Mouse (Mus musculus) heart, embryonic 11.5 days (tissue): ENCODE measurements around the gene Gm2a. TPM values are rescaled to one million over a fixed set of nuclear protein-coding genes. Genes with fewer than 3 reads are reported as not detected.

ENCODE experiments used
- ATAC-seq: fragments of 200-750 bp; cut with Nextera tagmentation; replicated peaks from 2 replicates; pipeline ENCODE4 v1.8.0; 2017; ENCODE audit warnings: moderate library complexity; ENCODE audit not compliant: insufficient number of reproducible peaks, low FRiP score, low TSS enrichment
- H3K27ac ChIP-seq: fragments of 300-500 bp; sonication (generic); 2 replicates; pipeline ENCODE4 v1.5.1; 2014; ENCODE audit warnings: mild to moderate bottlenecking, low read depth, low read length
- H3K27me3 ChIP-seq: fragments of 300-500 bp; sonication (generic); 2 replicates; pipeline ENCODE4 v1.6.1; 2014; ENCODE audit warnings: mild to moderate bottlenecking, low read length, mixed read lengths; ENCODE audit not compliant: control insufficient read depth, insufficient read depth
- H3K36me3 ChIP-seq: fragments of 300-500 bp; sonication (generic); 2 replicates; pipeline ENCODE4 v1.6.1; 2014; ENCODE audit warnings: mild to moderate bottlenecking, low read length, moderate library complexity, mixed read lengths; ENCODE audit not compliant: control insufficient read depth, insufficient read depth
- H3K4me1 ChIP-seq: fragments of 300-500 bp; sonication (generic); 2 replicates; pipeline ENCODE4 v1.6.1; 2014; ENCODE audit warnings: low read length; ENCODE audit not compliant: control insufficient read depth, insufficient read depth
- H3K4me2 ChIP-seq: fragments of 300-500 bp; sonication (generic); 2 replicates; pipeline ENCODE4 v1.6.1; 2014; ENCODE audit warnings: mild to moderate bottlenecking, moderate library complexity
- H3K4me3 ChIP-seq: fragments of 300-500 bp; sonication (generic); 2 replicates; pipeline ENCODE4 v1.5.1; 2014; ENCODE audit warnings: low read depth, low read length
- H3K9ac ChIP-seq: fragments of 300-500 bp; sonication (generic); 2 replicates; pipeline ENCODE4 v1.6.1; 2014; ENCODE audit warnings: mild to moderate bottlenecking, low read depth, low read length, moderate library complexity
- H3K9me3 ChIP-seq: fragments of 300-500 bp; sonication (generic); replicated peaks from 2 replicates; pipeline ENCODE4 v1.6.1; 2016; ENCODE audit warnings: low read length; ENCODE audit not compliant: control insufficient read depth
- WGBS: fragments of 180-500 bp; shearing (Covaris S2); extraction: QIAGEN DNeasy Blood & Tissue Kit; methylation state at CpG from one replicate; pipeline ENCODE4 v1.1.7; 2014; ENCODE audit not compliant: insufficient replicate concordance; 5-methylcytosine and 5-hydroxymethylcytosine counted together
- polyA plus RNA-seq: library from polyadenylated mRNA; unstranded; fragments of >200 nt; fragmentation: Nextera tagmentation; extraction: Ambion mirVana; gene quantifications from 2 replicates; pipeline ENCODE4 v1.2.1, GENCODE M21; 2014

Gm2a gene
- polyA plus RNA-seq, 1 experiment from 2014 or later, result 50.0 TPM

- WGBS, result 68% methylated on average over 6 of the region's 6 CpGs
- H3K27ac ChIP-seq, result no peak overlapping the region
- no peaks in the 10 kb centered on the region for H3K4me1 ChIP-seq
- no peaks in the 10 kb centered on the region for H3K36me3 ChIP-seq
- H3K9ac ChIP-seq, result no peak overlapping the region
- no peaks in the 10 kb centered on the region for H3K9me3 ChIP-seq
- no peak overlapping the region for H3K4me2 ChIP-seq
- H3K27me3 ChIP-seq, result no peaks in the 10 kb centered on the region
- no peak overlapping the region for H3K4me3 ChIP-seq
- no peak for ATAC-seq
These were observed 30.0 kb downstream of the Gm2a start for GRCm38 (mm10) chr11:55127937-55128336.

GRCm38 (mm10) chr11:55128411-55128810, 30.5 kb downstream of the Gm2a start:
- no peaks in the 10 kb centered on the region for H3K27me3 ChIP-seq
- no peaks in the 10 kb centered on the region for H3K4me1 ChIP-seq
- H3K9me3 ChIP-seq, result no peaks in the 10 kb centered on the region
- H3K27ac ChIP-seq, result no peak overlapping the region
- ATAC-seq, result no peak
- no peak overlapping the region for H3K4me3 ChIP-seq
- H3K9ac ChIP-seq, result no peak overlapping the region
- no peaks in the 10 kb centered on the region for H3K36me3 ChIP-seq
- 70% methylated on average over 3 of the region's 3 CpGs for WGBS
- no peak overlapping the region for H3K4me2 ChIP-seq

- H3K9ac ChIP-seq, result no peak overlapping the region
- peak; percentile 22; the same call in 1 of the 2 replicates for ATAC-seq
- 81% methylated on average over 11 of the region's 11 CpGs for WGBS
These were observed 33.3 kb downstream of the Gm2a start for GRCm38 (mm10) chr11:55131077-55131742.

GRCm38 (mm10) chr11:55131946-55132345, 34.0 kb downstream of the Gm2a start:
- Histone ChIP-seq H3K27me3 (no peaks in the 10 kb centered on the region), H3K27ac (no peak overlapping the region)
- WGBS, result 67% methylated on average over 1 of the region's 1 CpGs

More at GRCm38 (mm10) chr11:55131077-55131742, 33.3 kb downstream of the Gm2a start:
- no peaks in the 10 kb centered on the region for H3K4me1 ChIP-seq
- no peak overlapping the region for H3K27ac ChIP-seq
- no peaks in the 10 kb centered on the region for H3K27me3 ChIP-seq
- H3K36me3 ChIP-seq, result no peaks in the 10 kb centered on the region
- H3K4me3 ChIP-seq, result no peak overlapping the region
- no peak overlapping the region for H3K4me2 ChIP-seq
- H3K9me3 ChIP-seq, result no peaks in the 10 kb centered on the region

GRCm38 (mm10) chr11:55133204-55133603, 35.3 kb downstream of the Gm2a start:
- H3K27ac ChIP-seq, result no peak overlapping the region
- H3K4me2 ChIP-seq, result no peak overlapping the region
- H3K4me3 ChIP-seq, result no peak overlapping the region
- no peaks in the 10 kb centered on the region for H3K4me1 ChIP-seq
- no peaks in the 10 kb centered on the region for H3K27me3 ChIP-seq
- WGBS, result 71% methylated on average over 1 of the region's 1 CpGs
- no peaks in the 10 kb centered on the region for H3K9me3 ChIP-seq
- no peak overlapping the region for H3K9ac ChIP-seq
- H3K36me3 ChIP-seq, result no peaks in the 10 kb centered on the region
- no peak for ATAC-seq

More at GRCm38 (mm10) chr11:55131946-55132345, 34.0 kb downstream of the Gm2a start:
- no peak overlapping the region for H3K4me3 ChIP-seq
- no peaks in the 10 kb centered on the region for H3K36me3 ChIP-seq
- no peaks in the 10 kb centered on the region for H3K9me3 ChIP-seq
- no peak overlapping the region for H3K9ac ChIP-seq
- no peak for ATAC-seq
- no peak overlapping the region for H3K4me2 ChIP-seq
- no peaks in the 10 kb centered on the region for H3K4me1 ChIP-seq

- Histone ChIP-seq H3K4me3 (no peak overlapping the region), H3K4me2 (no peak overlapping the region), H3K9me3 (no peaks in the 10 kb centered on the region), H3K4me1 (no peaks in the 10 kb centered on the region), H3K9ac (no peak overlapping the region), H3K27me3 (no peaks in the 10 kb centered on the region), H3K36me3 (no peaks in the 10 kb centered on the region), H3K27ac (no peak overlapping the region)
- 86% methylated on average over 1 of the region's 1 CpGs for WGBS
- no peak for ATAC-seq
These were observed 36.5 kb downstream of the Gm2a start for GRCm38 (mm10) chr11:55134407-55134806.

GRCm38 (mm10) chr11:55134871-55135270, 37.0 kb downstream of the Gm2a start:
- no peak for ATAC-seq
- Histone ChIP-seq H3K36me3 (no peaks in the 10 kb centered on the region), H3K4me1 (no peaks in the 10 kb centered on the region), H3K27me3 (no peaks in the 10 kb centered on the region), H3K9ac (no peak overlapping the region), H3K4me2 (no peak overlapping the region), H3K27ac (no peak overlapping the region), H3K4me3 (no peak overlapping the region), H3K9me3 (no peaks in the 10 kb centered on the region)
- 83% methylated on average over 5 of the region's 5 CpGs for WGBS

- no peaks in the 10 kb centered on the region for H3K36me3 ChIP-seq
- no peaks in the 10 kb centered on the region for H3K4me1 ChIP-seq
- H3K27ac ChIP-seq, result no peak overlapping the region
- no peak overlapping the region for H3K4me2 ChIP-seq
- 74% methylated on average over 15 of the region's 15 CpGs for WGBS
- no peak overlapping the region for H3K4me3 ChIP-seq
- H3K9me3 ChIP-seq, result no peaks in the 10 kb centered on the region
- ATAC-seq, result no peak
- no peak overlapping the region for H3K9ac ChIP-seq
- no peaks in the 10 kb centered on the region for H3K27me3 ChIP-seq
These were observed 39.0 kb downstream of the Gm2a start for GRCm38 (mm10) chr11:55136770-55137547.
